Mouse (Mus musculus) right cerebral cortex, adult 2 months (tissue): ENCODE measurements around the gene Olfr1197.

Experiments
- DNase-seq, 2 experiments: peaks; one replicate each; pipeline ENCODE4 v3.0.0; 2021 to 2022; ENCODE audit warnings: low spot score in 2 of 2

Gene Olfr1197

DNA sequence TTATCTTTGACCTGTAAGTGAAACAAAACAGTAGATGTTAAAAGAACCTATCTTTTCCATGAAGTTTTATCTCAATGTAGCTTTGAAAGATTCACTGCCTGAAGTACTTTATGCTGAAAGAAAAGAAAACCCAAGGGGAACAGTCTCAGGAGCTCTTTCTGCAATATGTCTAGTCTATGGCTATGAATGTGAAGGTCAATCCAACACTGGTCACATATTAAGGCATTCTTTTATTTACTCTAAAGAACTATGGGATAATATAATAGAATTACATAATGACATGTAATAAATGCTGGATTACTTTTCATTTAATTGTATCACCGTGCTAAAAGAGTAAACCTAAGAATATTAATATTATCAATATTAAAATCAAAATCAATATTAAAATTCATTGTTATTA is at the start of gene Olfr1197:
Gene Olfr1197, minus strand, starts transcription at position 101 of the 400 bp plus-strand sequence.
- no peak for DNase-seq

DNA sequence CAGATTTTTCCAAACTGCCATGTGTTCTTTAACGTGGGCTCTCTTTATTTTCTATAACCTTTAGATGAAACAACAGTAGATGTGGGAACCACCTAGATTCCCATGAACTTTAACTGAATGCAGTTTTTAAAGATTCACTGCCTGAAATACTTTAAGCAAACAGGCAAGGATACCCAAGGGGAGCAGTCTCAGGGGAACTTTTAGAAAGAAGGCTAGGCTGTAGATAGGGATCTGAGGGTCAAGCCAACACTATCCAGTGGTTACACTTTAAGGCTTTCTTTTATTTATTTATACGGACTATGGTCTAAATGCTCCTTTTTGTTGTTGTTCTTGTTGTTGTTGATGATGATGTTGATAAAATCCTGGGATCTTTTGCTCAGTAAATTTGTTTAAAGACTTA is 38.2 kb upstream of the Olfr1197 start, which contains the start of gene Olfr1200:
Gene Olfr1200, minus strand, starts transcription at position 101 of the 400 bp plus-strand sequence.
- no peak for DNase-seq

DNA sequence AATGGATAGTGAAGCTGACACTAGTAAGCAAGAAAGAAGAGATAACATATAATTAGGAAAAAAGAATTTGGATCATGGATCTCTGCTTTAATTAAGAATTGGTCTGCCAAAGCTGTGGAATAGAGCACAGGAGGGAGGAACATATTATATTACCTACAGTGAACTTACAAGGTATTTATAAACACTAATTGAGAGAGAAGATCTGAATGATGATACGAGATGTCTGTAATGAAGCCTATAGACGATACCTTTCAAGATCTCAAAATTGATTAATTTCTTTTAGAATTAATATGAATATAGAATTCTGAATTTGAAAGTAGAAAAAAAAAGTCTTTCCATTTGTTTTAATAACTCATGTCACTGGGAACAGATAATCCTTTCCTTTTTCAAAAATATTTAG is 28.2 kb upstream of the Olfr1197 start, which contains the start of gene Olfr1199:
Gene Olfr1199, minus strand, starts transcription at position 101 of the 400 bp plus-strand sequence.
- no peak for DNase-seq

GRCm38 (mm10) chr2:88751270-88751669 is 19.1 kb upstream of the Olfr1197 start, which contains the start of gene Olfr1198:
Gene Olfr1198 (minus strand): TSS chr2:88751370.
- DNase-seq = no peak

DNA sequence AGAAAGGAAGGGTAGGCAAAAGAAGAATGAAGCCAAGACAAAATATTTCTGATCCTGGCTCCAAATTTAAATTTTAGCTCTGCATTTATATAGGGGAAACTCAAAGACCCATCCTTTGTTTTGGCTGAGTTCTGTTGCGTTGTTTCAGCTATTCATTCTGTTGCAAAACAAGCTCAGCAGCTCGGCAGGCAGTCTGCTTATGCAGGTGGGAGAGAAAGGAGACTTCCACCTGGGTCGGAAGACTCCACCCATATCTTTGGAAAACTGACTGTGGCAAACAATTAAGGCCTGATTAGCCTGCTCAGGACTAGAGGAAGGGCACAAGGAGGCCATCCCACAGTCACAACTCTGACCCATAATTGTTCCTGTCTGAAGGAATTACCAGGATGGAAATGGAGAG is 11.2 kb upstream of the Olfr1197 start:
- DNase-seq = no peak

DNA sequence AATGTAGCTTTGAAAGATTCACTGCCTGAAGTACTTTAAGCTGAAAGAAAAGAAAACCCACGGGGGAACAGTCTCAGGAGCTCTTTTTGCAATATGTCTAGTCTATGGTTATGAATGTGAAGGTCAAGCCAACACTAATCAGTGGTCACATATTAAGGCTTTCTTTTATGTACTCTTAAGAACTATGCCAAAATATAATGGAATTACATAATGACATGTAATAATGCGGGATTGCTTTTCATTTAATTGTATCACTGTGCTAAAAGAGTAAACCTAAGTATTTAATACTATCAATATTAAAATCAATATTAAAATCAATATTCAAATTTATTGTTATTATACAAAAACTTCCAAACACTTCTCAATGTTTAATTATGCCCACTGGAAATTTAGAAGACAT is 27.7 kb downstream of the Olfr1197 start, which contains the start of gene Olfr1196:
Gene Olfr1196, minus strand, starts transcription at position 101 of the 400 bp plus-strand sequence.
- no peak for DNase-seq

DNA sequence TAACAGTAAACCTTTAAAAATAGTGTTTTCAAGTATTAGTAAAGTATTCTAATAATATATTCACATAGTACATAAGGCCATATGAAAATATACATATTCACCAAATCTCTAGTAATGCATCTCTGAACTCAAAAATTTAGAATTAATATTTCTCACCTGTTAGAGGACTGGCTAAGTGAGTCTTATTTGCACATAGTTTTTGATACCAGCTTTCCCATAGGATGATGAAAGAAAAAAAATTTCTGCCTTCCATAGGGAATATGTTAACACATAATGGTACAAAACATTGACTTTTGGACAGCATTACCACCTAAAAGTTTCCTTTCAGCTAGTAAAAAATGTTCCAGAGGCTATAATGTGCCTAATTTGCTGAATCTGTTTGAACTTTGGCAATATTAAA is 43.1 kb downstream of the Olfr1197 start, which contains the start of gene Olfr1195:
Gene Olfr1195, minus strand, starts transcription at position 101 of the 400 bp plus-strand sequence.
- DNase-seq = no peak
